Mouse (Mus musculus) forebrain, embryonic 12.5 days (tissue): ENCODE measurements at regions not wholly inside any gene's neighbourhood (a gene's known extent, or its start where the extent isn't known, plus 50 kb on each side); places are given as distances from the start of the nearest gene placed in this dataset.
A peak's percentile ranks its signal among the peaks of the same experiment; 100 is the strongest.

ENCODE experiments used
- ATAC-seq: fragments of 200-750 bp; cut with Nextera tagmentation; 2 replicates; pipeline ENCODE4 v1.8.0; 2017; ENCODE audit warnings: moderate TSS enrichment; ENCODE audit not compliant: low FRiP score
- H3K27ac ChIP-seq: fragments of 300-500 bp; sonication (generic); 2 replicates; pipeline ENCODE4 v1.5.1; 2016; ENCODE audit warnings: mild to moderate bottlenecking
- H3K27me3 ChIP-seq: fragments of 300-500 bp; sonication (generic); 2 replicates; pipeline ENCODE4 v1.6.1; 2016; ENCODE audit warnings: mild to moderate bottlenecking
- H3K36me3 ChIP-seq: fragments of 300-500 bp; sonication (generic); replicated peaks from 2 replicates; pipeline ENCODE4 v1.6.1; 2016; ENCODE audit warnings: mild to moderate bottlenecking
- H3K4me1 ChIP-seq: fragments of 300-500 bp; sonication (generic); 2 replicates; pipeline ENCODE4 v1.6.1; 2016
- H3K4me2 ChIP-seq: fragments of 300-500 bp; sonication (generic); 2 replicates; pipeline ENCODE4 v1.6.1; 2016; ENCODE audit warnings: mild to moderate bottlenecking, moderate library complexity
- H3K4me3 ChIP-seq: fragments of 300-500 bp; sonication (generic); replicated peaks from 2 replicates; pipeline ENCODE4 v1.5.1; 2016; ENCODE audit warnings: mild to moderate bottlenecking
- H3K9ac ChIP-seq: fragments of 300-500 bp; sonication (generic); 2 replicates; pipeline ENCODE4 v1.6.1; 2016; ENCODE audit warnings: mild to moderate bottlenecking
- H3K9me3 ChIP-seq: fragments of 300-500 bp; sonication (generic); 2 replicates; pipeline ENCODE4 v1.6.1; 2016
- WGBS: fragments of 180-500 bp; shearing (Covaris S2); methylation state at CpG from one replicate; pipeline ENCODE4 v1.1.7; 2016; 5-methylcytosine and 5-hydroxymethylcytosine counted together

DNA sequence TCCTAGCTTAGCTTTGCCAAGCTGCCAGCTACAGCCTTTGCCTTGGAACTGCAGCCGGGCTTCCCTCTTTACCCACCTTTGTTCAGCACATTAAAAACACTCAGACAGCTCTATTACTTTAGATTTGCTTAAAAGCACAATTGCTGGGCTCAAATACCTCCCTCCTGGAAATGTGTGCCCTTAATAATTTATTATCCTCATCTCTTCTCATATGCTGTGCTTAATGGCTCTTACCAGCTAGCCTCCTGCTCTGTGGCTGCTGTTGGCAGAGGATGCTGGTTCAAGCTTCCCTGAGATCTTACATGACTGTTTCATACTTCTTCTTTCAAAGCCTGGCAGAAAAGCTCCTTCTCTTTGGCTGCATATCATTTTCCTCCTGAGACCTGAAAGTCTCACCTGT, 378.1 kb upstream of the Cdh19 start:
- no peaks in the 10 kb centered on the region for H3K36me3 ChIP-seq
- H3K9me3 ChIP-seq = no peaks in the 10 kb centered on the region
- H3K4me3 ChIP-seq = no peak overlapping the region
- no peak overlapping the region for H3K9ac ChIP-seq
- no peak overlapping the region for H3K4me2 ChIP-seq
- no peak overlapping the region for H3K27ac ChIP-seq
- ATAC-seq = no peak
- WGBS = 86% methylated on average over 1 of the region's 1 CpGs
- no peaks in the 10 kb centered on the region for H3K4me1 ChIP-seq
- no peaks in the 10 kb centered on the region for H3K27me3 ChIP-seq

DNA sequence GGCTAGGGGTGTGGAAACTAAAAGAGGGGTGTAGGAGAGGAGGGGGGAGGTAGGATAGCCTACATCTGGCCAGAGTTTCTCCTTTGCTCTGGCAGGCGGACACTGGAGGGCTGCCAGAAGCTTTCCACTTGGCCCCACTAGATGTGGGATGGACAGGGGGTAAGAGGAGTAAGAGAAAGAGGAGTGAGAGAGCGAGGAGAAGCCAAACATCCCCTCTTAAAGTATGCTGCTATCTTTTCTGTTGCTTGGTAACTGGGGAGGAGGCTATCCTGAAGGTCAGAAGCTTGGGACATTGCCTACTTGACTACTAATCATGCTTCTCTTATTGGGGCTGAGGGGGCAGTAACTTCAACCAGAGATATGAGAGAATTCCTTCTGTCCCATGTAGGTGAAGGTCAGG, 360.5 kb upstream of the Cdh19 start:
- H3K4me2 ChIP-seq = no peak overlapping the region
- 71% methylated on average over 2 of the region's 2 CpGs for WGBS
- no peaks in the 10 kb centered on the region for H3K27me3 ChIP-seq
- no peaks in the 10 kb centered on the region for H3K9me3 ChIP-seq
- H3K9ac ChIP-seq = no peak overlapping the region
- ATAC-seq = no peak
- no peaks in the 10 kb centered on the region for H3K36me3 ChIP-seq
- no peaks in the 10 kb centered on the region for H3K4me1 ChIP-seq
- H3K4me3 ChIP-seq = no peak overlapping the region
- H3K27ac ChIP-seq = no peak overlapping the region

DNA sequence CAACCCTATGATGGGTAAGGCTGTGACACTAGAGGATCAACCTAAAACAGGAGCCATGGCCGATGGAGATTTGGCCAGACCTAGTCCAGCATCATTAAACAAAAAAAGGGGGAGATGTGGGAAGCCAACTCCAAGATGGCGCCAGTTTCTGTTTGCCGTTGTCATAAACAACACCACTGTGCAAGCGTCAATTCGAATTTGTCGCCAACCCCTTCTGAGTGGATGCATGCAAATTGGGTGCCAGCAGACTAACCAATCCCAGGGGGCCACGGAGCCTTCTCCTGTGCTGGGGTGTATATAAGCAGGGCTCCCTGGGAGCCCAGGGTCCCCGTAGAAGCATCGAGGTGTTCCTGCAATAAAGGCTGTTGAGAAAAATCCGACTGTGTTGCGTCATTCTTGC, 324.9 kb upstream of the Cdh19 start:
- WGBS = 92% methylated on average over 11 of the region's 11 CpGs

DNA sequence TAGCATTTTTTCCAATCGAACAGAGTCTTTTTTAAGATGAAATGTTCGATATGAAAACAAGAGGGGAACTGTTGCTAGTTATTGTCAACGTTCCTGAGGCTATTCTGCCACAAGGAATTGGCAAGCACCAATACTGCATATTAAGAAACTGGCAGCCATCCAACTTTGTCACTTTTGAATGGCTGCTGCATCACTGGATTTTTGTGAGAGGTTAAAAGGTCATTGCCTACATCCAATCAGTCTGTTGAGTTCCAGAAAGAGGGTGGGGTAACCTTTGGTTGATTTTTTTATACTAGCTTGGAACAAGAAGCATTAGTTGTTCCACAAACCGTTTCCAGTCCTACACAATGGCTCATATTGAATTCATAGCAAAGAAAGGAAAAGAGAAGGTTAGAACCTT, 309.0 kb upstream of the Cdh19 start:
- WGBS = 62% methylated on average over 4 of the region's 4 CpGs
- no peak overlapping the region for H3K27ac ChIP-seq
- no peaks in the 10 kb centered on the region for H3K4me1 ChIP-seq
- H3K9ac ChIP-seq = no peak overlapping the region
- ATAC-seq = no peak
- H3K4me2 ChIP-seq = no peak overlapping the region
- H3K36me3 ChIP-seq = no peaks in the 10 kb centered on the region
- no peak overlapping the region for H3K4me3 ChIP-seq
- no peaks in the 10 kb centered on the region for H3K27me3 ChIP-seq
- H3K9me3 ChIP-seq = no peaks in the 10 kb centered on the region

More for the DNA sequence above, 324.9 kb upstream of the Cdh19 start:
- Histone ChIP-seq H3K4me1 (no peaks in the 10 kb centered on the region), H3K27me3 (no peaks in the 10 kb centered on the region), H3K36me3 (no peaks in the 10 kb centered on the region), H3K27ac (no peak overlapping the region), H3K9ac (no peak overlapping the region), H3K4me2 (no peak overlapping the region), H3K9me3 (no peaks in the 10 kb centered on the region), H3K4me3 (no peak overlapping the region)
- no peak for ATAC-seq

DNA sequence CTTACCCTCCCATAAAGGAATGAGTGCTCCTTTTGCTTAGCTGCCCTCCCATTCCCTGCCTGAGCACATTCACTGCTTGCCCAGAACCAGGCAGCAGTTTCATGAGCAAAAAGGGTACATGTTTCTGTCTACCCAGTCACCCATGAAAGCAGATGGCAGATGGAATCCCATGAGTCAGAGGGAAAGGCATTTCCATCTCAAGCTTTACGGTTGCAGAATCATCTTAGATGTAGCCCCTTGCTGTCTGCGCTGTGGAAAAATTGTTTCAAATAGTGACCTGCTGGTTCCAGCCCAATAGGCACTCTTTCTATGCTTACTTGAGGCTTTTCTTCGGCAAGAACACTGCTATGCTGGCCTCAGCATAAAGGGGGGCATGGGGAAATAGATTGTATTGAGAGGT, 308.5 kb upstream of the Cdh19 start:
- Histone ChIP-seq H3K9ac (no peak overlapping the region), H3K4me2 (no peak overlapping the region), H3K4me3 (no peak overlapping the region), H3K9me3 (no peaks in the 10 kb centered on the region), H3K36me3 (no peaks in the 10 kb centered on the region), H3K27me3 (no peaks in the 10 kb centered on the region), H3K27ac (no peak overlapping the region), H3K4me1 (no peaks in the 10 kb centered on the region)
- WGBS = 78% methylated on average over 3 of the region's 3 CpGs
- ATAC-seq = no peak

DNA sequence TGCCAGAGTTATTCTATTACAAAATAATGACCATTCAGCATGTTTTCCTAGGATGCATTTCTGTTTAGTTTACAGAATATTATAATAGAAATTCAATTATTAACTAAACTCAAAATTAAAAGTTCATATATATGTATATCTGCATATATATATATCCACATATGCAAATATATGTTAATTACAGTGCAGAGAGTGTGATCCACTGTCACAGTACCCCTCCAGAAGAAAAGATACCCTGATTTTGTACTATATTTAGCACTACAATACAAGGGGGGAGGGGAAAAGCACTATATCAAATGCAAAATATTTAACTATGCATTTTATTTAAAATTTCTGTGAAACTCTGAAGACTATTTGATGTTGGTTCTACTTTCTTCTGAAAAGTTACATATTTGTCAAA, 265.4 kb upstream of the Cdh19 start:
- no peaks in the 10 kb centered on the region for H3K36me3 ChIP-seq
- no peak overlapping the region for H3K27ac ChIP-seq
- no peak overlapping the region for H3K4me2 ChIP-seq
- H3K9me3 ChIP-seq = no peaks in the 10 kb centered on the region
- no peaks in the 10 kb centered on the region for H3K4me1 ChIP-seq
- H3K27me3 ChIP-seq = no peaks in the 10 kb centered on the region
- no peak overlapping the region for H3K9ac ChIP-seq
- no peak overlapping the region for H3K4me3 ChIP-seq
- no peak for ATAC-seq

DNA sequence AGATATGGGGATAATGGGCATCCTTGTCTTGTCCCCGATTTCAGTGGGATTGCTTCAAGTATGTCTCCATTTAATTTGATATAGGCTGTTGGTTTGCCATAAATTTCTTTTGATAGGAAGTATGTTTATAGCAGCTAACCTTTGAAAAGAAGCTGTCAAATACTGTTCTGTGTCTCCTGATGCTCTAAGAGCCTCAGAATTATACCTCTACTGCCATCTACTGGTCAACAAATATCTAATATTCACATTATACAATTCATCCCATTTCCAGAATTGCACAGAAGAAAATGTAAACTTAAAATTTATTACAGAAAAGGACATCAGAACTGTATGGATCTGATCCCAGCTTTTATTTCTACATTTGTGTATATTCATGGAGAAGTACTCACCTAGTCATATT, 265.0 kb upstream of the Cdh19 start:
- ATAC-seq = peak; percentile 86; the same call in 1 of the 2 replicates
- H3K4me1 ChIP-seq = no peaks in the 10 kb centered on the region
- no peak overlapping the region for H3K4me2 ChIP-seq
- no peak overlapping the region for H3K9ac ChIP-seq
- H3K27ac ChIP-seq = no peak overlapping the region
- 84% methylated on average over 1 of the region's 1 CpGs for WGBS
- no peaks in the 10 kb centered on the region for H3K27me3 ChIP-seq
- no peaks in the 10 kb centered on the region for H3K36me3 ChIP-seq
- no peaks in the 10 kb centered on the region for H3K9me3 ChIP-seq
- no peak overlapping the region for H3K4me3 ChIP-seq
